Mouse (Mus musculus): Measurements from ENCODE around the gene Olfr410. TPM values are rescaled to one million over a fixed set of nuclear protein-coding genes. Genes with fewer than 3 reads are reported as not detected.
A peak's percentile ranks its signal among the peaks of the same experiment; 100 is the strongest.

Olfr410 gene
- not detected in 2 replicates for polyA plus RNA-seq (2015; fragmentation: Nextera tagmentation; extraction: Ambion mirVana)

DNA sequence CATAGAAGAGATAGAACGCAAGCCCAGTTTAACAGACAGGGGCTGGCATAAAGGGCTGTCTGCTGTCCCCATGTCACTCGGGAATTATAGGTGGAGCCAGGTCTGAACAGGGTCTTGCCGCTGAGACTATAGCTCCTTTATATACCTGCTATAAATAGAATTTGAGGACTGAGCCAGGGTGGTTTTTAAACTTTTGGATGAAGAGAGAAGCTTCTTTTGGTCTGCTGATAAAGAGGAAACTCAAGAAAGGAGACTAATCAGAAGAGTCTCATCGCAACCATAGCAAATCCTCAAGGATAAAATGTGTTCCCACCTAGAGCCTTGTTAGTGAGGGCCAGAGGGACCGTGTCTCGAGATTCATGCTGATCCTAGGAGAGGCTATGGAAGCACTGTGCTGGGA is at the start of gene Olfr410:
Gene Olfr410, minus strand, starts transcription at position 101 of the 400 bp plus-strand sequence.
- Histone ChIP-seq H3K4me1 (no peaks in the 10 kb centered on the region), H3K27me3 (no peaks in the 10 kb centered on the region), H3K27ac (no peak within 1 kb of the TSS), H3K36me3 (no peaks in the 10 kb centered on the region), H3K9me3 (replicated peaks) (no peaks in the 10 kb centered on the region), H3K4me2 (no peak within 1 kb of the TSS), H3K4me3 (replicated peaks) (no peak within 1 kb of the TSS), H3K9ac (no peak within 1 kb of the TSS)
- ATAC-seq (replicated peaks; ENCODE audit: low FRiP score), result no peak
- WGBS, result 85% methylated on average over 6 of the region's 6 CpGs

DNA sequence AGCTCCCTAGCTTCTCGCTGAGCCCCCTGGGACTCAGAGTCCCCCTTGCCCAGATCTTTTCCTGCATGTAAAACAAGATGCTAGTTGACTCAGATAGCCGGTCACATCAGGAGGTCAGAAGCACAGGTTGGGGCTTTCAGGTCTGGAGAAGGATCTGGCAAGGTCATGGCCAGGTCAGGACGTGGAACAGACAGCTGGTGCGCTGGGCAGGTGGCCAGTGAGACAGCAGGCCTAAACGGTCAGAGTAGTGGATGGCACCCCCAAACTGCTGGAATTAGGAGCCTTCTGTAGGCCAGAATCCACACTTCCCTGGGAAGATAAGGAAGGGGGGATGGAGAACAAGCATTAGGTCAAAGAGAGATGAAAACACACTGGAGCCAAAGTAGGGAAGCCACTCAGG is 49.4 kb upstream of the Olfr410 start:
- no peak overlapping the region for H3K9ac ChIP-seq
- 0 out of 2 replicates have a peak, but pooled peaks cover 5% of the 10 kb centered on the region for H3K4me1 ChIP-seq
- no peak overlapping the region for H3K4me3 ChIP-seq (replicated peaks)
- H3K36me3 ChIP-seq, result 0 out of 2 replicates have a peak, but pooled peaks cover 8% of the 10 kb centered on the region
- no peak overlapping the region for H3K27ac ChIP-seq
- H3K27me3 ChIP-seq, result no peaks in the 10 kb centered on the region
- no peak overlapping the region for H3K4me2 ChIP-seq
- WGBS, result 75% methylated on average over 5 of the region's 5 CpGs
- H3K9me3 ChIP-seq (replicated peaks), result no peaks in the 10 kb centered on the region
- ATAC-seq (replicated peaks; ENCODE audit: low FRiP score), result no peak

DNA sequence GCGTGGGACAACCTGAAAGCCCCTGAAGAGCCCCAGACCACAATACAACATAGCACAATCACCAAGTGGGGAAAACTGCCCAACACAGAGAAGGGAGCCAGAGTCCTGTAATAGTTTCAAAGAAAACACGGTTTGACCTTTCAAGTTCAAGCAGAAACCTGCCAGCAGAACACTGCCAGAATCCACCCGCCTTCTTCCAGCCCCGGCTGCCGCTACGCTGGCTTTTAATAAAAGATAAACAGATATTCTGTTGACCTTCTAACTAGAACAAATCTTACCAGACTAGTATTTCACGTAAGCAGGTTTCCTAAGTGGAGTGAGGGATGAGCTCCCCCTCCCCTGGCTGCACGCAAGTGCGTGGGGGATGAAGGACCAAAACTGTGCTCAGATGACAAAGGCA is 47.8 kb upstream of the Olfr410 start:
- Histone ChIP-seq H3K4me1 (0 out of 2 replicates have a peak, but pooled peaks cover 5% of the 10 kb centered on the region), H3K9me3 (replicated peaks) (no peaks in the 10 kb centered on the region), H3K9ac (no peak overlapping the region), H3K27me3 (no peaks in the 10 kb centered on the region), H3K4me3 (replicated peaks) (no peak overlapping the region), H3K36me3 (0 out of 2 replicates have a peak, but pooled peaks cover 8% of the 10 kb centered on the region), H3K27ac (peak overlapping the region; percentile 37; the same call in 1 of the 2 replicates), H3K4me2 (no peak overlapping the region)
- no peak for ATAC-seq (replicated peaks; ENCODE audit: low FRiP score)
- WGBS, result 48% methylated on average over 9 of the region's 9 CpGs

DNA sequence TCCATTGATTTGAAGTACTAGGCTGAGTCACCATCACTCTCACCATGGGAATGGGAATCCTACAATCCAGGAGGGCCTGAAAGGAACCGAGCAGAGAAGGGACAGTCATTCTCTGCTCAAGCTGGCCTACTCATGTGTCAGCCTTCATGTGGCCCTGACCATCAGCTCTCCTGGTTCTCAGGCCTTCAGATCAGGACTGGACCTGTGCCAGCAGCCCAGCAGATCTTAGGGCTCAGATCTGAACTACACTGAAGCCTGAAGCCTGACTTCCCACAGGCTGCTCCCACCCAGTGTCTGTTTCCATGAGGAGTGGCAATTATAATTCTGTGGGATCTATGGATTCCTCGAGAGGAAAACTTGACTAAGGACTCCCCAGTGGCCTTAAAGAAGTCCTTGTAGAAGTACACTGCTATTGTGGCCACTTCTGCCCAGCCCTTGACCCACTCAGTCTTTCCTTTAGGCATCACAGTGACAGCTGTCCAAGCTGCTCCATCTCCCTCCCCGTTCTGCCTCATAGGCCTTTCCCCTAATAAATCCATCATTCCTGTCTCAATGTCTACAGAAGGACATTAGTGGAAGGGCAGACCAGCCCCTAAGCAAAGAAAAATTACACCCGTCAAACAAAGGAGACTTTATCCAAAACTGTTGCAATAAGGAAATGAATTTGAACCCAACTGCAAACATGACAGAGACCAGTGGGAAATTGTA is 41.5 kb upstream of the Olfr410 start:
- no peaks in the 10 kb centered on the region for H3K27me3 ChIP-seq
- H3K36me3 ChIP-seq, result no peaks in the 10 kb centered on the region
- H3K9ac ChIP-seq, result no peak overlapping the region
- H3K4me1 ChIP-seq, result no peaks in the 10 kb centered on the region
- H3K27ac ChIP-seq, result no peak overlapping the region
- WGBS, result 51% methylated on average over 4 of the region's 4 CpGs
- H3K9me3 ChIP-seq (replicated peaks), result no peaks in the 10 kb centered on the region
- H3K4me3 ChIP-seq (replicated peaks), result no peak overlapping the region
- no peak overlapping the region for H3K4me2 ChIP-seq
- ATAC-seq (replicated peaks; ENCODE audit: low FRiP score), result no peak

DNA sequence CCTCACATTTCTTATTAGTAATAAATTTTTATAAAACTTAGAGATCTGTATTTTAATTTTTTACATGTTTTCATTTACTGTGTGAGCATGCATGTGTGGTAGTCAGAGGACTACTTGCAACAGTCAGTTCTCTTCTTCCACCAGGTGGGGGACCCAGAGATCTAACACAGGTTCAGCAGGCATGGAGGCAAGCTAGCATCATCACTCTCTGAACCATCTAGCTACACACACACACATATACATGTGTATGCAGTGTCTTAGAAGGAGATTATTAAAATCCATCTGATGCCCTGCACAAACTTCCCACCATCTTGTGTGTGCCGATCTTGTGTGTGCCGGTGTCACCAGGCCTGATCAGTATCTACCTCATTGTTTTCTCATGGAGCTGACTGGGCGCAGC is 39.0 kb upstream of the Olfr410 start:
- Histone ChIP-seq H3K27ac (no peak overlapping the region), H3K9ac (no peak overlapping the region), H3K36me3 (no peaks in the 10 kb centered on the region), H3K4me2 (no peak overlapping the region), H3K4me1 (no peaks in the 10 kb centered on the region), H3K27me3 (no peaks in the 10 kb centered on the region), H3K9me3 (replicated peaks) (no peaks in the 10 kb centered on the region), H3K4me3 (replicated peaks) (no peak overlapping the region)
- ATAC-seq (replicated peaks; ENCODE audit: low FRiP score), result 0 out of 2 replicates have a peak, but pooled peaks have one; percentile 33
- WGBS, result 70% methylated on average over 3 of the region's 3 CpGs

DNA sequence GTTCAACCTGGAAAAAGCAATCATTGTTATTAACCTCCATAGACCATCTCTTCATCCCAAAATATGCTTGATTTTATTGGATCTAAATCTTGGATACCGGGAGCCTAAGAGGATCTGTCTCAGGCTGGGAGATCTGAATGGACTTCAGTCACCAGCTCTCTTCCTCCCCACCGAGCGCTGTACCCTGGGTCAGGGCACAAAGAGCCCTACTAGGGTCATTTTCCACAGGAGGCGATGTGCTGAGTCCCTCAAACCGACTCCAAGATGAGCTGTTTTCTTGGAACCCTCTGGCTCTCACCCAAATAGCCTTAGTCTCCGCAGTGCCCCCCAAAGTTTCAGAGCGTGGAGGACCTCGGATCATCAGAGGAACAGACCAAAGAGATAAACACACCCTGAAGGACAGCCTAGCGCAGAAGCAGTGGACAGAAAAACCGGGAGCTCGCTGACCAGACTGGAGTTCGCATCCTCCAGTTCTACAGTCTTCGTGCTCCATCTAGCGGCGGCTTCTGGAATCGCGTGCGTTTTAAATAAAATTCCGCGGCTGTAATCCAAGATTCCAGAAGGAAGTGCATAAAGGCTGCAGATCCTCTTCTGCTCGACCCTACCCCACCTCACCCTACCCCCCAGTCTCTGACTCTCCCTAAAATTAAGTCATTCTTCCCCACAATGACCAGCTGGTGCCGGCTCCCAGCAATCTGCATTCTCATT is 33.7 kb upstream of the Olfr410 start:
- 0 out of 2 replicates have a peak, but pooled peaks have one; percentile 49 for ATAC-seq (replicated peaks; ENCODE audit: low FRiP score)
- 13% methylated on average over 22 of the region's 22 CpGs for WGBS

DNA sequence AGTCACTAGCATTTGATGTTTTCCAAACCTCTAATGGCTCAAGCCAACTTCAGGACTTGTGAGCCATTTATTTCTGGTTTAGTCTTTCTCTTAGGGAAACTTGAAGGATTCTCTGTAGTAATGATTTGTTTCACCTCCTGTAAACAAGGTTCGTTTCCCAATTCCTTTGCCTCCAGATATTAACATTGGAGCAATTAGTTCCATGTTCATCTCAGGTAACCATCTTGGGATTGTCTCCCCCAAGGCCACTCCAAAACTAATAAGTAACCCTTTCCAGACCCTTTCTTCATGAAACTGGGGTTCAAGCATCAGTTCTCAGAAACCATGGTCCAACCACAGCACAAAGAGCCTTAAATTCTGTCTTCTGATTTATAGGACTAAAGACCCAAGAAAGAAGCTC is 23.9 kb upstream of the Olfr410 start, which contains the start of gene Olfr412:
Gene Olfr412, plus strand, starts transcription at position 301 of the 400 bp plus-strand sequence.
- WGBS, result 75% methylated on average over 1 of the region's 1 CpGs
- no peak for ATAC-seq (replicated peaks; ENCODE audit: low FRiP score)

More for the DNA sequence above, 33.7 kb upstream of the Olfr410 start:
- H3K27me3 ChIP-seq, result peaks cover 11% of the 10 kb centered on the region
- no peak overlapping the region for H3K9ac ChIP-seq
- H3K9me3 ChIP-seq (replicated peaks), result no peaks in the 10 kb centered on the region
- H3K4me2 ChIP-seq, result no peak overlapping the region
- H3K4me1 ChIP-seq, result no peaks in the 10 kb centered on the region
- no peaks in the 10 kb centered on the region for H3K36me3 ChIP-seq
- H3K27ac ChIP-seq, result no peak overlapping the region
- H3K4me3 ChIP-seq (replicated peaks), result no peak overlapping the region

DNA sequence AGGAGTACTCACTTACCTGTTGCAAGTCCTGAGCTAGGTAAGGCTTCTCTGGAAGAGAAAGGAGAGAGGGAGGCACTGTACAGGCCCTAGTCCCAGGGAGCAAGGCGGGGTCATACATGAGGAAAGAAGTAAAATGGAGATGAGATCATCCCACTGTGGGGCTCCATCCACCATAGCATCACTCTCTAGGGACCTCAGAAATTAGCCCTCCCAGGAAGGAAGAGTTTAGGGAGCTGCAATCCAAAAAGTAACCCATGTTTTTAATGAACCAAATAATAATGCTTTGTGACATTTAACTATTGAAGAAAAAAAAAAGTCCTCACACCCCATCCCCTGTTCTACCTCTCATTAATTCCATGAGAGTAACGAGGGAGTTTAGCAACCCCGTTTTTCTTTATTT is 14.7 kb upstream of the Olfr410 start, which contains the start of gene Olfr411:
Gene Olfr411, minus strand, starts transcription at position 101 of the 400 bp plus-strand sequence.
- H3K36me3 ChIP-seq, result no peaks in the 10 kb centered on the region
- no peak within 1 kb of the TSS for H3K4me2 ChIP-seq
- no peak for ATAC-seq (replicated peaks; ENCODE audit: low FRiP score)
- WGBS, result 79% methylated on average over 3 of the region's 3 CpGs
- no peaks in the 10 kb centered on the region for H3K27me3 ChIP-seq
- no peak within 1 kb of the TSS for H3K27ac ChIP-seq
- H3K4me1 ChIP-seq, result no peaks in the 10 kb centered on the region
- no peak within 1 kb of the TSS for H3K9ac ChIP-seq
- 0 out of 2 replicates have a peak, but pooled peaks cover 3% of the 10 kb centered on the region for H3K9me3 ChIP-seq (replicated peaks)
- H3K4me3 ChIP-seq (replicated peaks), result no peak within 1 kb of the TSS

More for the DNA sequence above, 23.9 kb upstream of the Olfr410 start, which contains the start of gene Olfr412:
- Histone ChIP-seq H3K4me1 (no peaks in the 10 kb centered on the region), H3K4me3 (replicated peaks) (no peak within 1 kb of the TSS), H3K36me3 (no peaks in the 10 kb centered on the region), H3K9ac (no peak within 1 kb of the TSS), H3K27me3 (no peaks in the 10 kb centered on the region), H3K9me3 (replicated peaks) (peaks cover 7% of the 10 kb centered on the region), H3K4me2 (no peak within 1 kb of the TSS), H3K27ac (no peak within 1 kb of the TSS)

DNA sequence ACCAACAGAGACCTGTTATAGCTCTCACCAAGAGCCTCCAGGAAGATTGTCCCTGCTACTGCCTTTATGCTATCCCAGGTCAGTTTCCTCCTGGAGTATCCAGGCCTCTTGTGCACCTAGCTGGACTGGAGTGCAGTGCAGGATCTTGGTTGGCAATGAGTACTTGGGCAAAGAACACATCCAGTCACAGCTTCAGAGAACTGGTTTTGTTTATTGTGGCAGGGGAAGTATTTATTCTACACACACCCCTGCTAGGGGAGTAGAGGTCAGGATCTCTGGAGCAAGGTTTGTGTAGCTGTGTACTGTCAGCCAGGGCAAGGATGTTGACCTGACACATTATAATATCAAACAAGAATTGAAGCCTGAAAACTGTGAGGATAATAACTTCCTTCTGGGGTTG is 9.1 kb downstream of the Olfr410 start:
- Histone ChIP-seq H3K9me3 (replicated peaks) (no peaks in the 10 kb centered on the region), H3K27me3 (no peaks in the 10 kb centered on the region), H3K27ac (no peak overlapping the region), H3K4me3 (replicated peaks) (no peak overlapping the region), H3K36me3 (no peaks in the 10 kb centered on the region), H3K9ac (no peak overlapping the region), H3K4me1 (no peaks in the 10 kb centered on the region), H3K4me2 (no peak overlapping the region)
- no peak for ATAC-seq (replicated peaks; ENCODE audit: low FRiP score)

DNA sequence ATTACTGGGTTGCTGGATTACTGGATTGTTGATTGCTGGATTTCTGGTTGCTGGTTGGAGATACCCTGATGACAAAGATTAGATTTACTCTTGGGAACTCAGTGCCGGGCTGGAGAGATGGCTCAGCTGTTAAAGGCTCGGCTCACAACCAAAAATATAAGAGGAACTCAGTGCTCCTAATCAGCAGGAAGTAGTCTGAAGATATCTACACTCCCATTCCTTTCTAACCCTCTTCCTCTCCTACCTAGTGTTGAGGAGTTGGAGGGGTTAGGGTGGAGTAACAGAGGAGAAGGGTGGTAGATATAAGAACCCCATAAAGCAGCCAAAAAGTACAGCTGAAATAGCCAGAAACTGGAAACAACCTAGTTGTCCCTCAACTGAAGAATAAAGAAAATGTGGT is 11.8 kb downstream of the Olfr410 start:
- 73% methylated on average over 2 of the region's 2 CpGs for WGBS

DNA sequence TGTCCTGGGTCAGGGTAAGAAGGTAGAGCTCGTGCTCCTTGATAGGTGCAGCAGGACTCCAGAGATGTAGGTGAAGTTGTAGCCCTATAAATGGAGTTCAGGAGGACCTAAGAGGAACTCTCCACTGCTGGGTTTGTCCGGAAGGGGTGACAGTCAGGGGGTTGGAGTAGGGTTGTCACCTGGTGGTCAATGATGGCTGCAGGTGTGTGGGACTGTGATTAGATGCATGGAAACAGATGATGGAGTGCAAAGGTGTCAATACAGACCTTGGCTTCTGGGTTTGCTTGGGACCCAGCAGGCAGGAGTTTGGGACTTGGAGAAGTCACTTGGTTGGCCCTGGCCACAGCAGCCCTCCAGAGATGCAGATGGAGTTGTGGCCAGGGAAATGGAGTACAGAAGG is 50.6 kb downstream of the Olfr410 start:
- H3K27ac ChIP-seq, result no peak overlapping the region
- no peak for ATAC-seq (replicated peaks; ENCODE audit: low FRiP score)
- no peaks in the 10 kb centered on the region for H3K36me3 ChIP-seq
- no peak overlapping the region for H3K9ac ChIP-seq
- no peaks in the 10 kb centered on the region for H3K4me1 ChIP-seq
- no peaks in the 10 kb centered on the region for H3K27me3 ChIP-seq
- WGBS, result 86% methylated on average over 2 of the region's 2 CpGs
- H3K9me3 ChIP-seq (replicated peaks), result no peaks in the 10 kb centered on the region
- H3K4me2 ChIP-seq, result no peak overlapping the region
- no peak overlapping the region for H3K4me3 ChIP-seq (replicated peaks)

More for the DNA sequence above, 11.8 kb downstream of the Olfr410 start:
- Histone ChIP-seq H3K4me3 (replicated peaks) (no peak overlapping the region), H3K36me3 (no peaks in the 10 kb centered on the region), H3K9me3 (replicated peaks) (no peaks in the 10 kb centered on the region), H3K9ac (no peak overlapping the region), H3K27ac (no peak overlapping the region), H3K4me1 (no peaks in the 10 kb centered on the region), H3K27me3 (no peaks in the 10 kb centered on the region), H3K4me2 (no peak overlapping the region)
- ATAC-seq (replicated peaks; ENCODE audit: low FRiP score), result no peak

DNA sequence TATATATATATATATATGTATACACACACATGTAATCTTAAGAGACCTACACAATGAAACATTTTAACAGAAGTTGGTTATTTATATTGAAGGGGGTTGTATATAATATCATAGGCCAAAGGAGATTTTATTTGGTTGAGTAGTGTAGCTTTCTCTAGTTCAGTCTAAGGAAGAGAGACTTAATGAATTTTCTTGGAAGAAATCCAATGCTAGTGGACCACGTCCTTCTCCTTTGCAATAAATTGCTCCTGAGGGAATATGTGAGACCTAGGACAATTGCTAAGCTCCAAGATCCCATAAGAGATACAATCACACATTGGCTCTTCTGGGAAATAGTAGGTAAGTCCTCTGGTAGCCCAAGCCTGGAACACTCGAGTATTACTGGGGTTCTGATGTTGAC is 54.4 kb downstream of the Olfr410 start, which contains the start of gene Olfr59:
Gene Olfr59, plus strand, starts transcription at position 301 of the 400 bp plus-strand sequence.
- H3K4me2 ChIP-seq, result no peak within 1 kb of the TSS
- WGBS, result 58% methylated on average over 2 of the region's 2 CpGs
- H3K27ac ChIP-seq, result no peak within 1 kb of the TSS
- H3K9me3 ChIP-seq (replicated peaks), result 0 out of 2 replicates have a peak, but pooled peaks cover 9% of the 10 kb centered on the region
- no peak for ATAC-seq (replicated peaks; ENCODE audit: low FRiP score)
- no peak within 1 kb of the TSS for H3K9ac ChIP-seq
- no peaks in the 10 kb centered on the region for H3K27me3 ChIP-seq
- H3K4me1 ChIP-seq, result no peaks in the 10 kb centered on the region
- no peaks in the 10 kb centered on the region for H3K36me3 ChIP-seq
- no peak within 1 kb of the TSS for H3K4me3 ChIP-seq (replicated peaks)
